Mouse (Mus musculus) R1 (cell line): ENCODE measurements at regions not wholly inside any gene's neighbourhood (a gene's known extent, or its start where the extent isn't known, plus 50 kb on each side); places are given as distances from the start of the nearest gene placed in this dataset.

Experiments
- DNase-seq: peaks from one replicate; pipeline ENCODE4 v3.0.0-alpha.2; 2018; ENCODE audit warnings: low read depth, low spot score

GRCm38 (mm10) chr10:45957686-45958085 lies 380.1 kb downstream of the Hace1 start:
- no peak for DNase-seq

GRCm38 (mm10) chr10:45972240-45972639 lies 394.6 kb downstream of the Hace1 start:
- no peak for DNase-seq

GRCm38 (mm10) chr10:45982731-45983274 lies 405.2 kb downstream of the Hace1 start:
- no peak for DNase-seq

GRCm38 (mm10) chr10:45983671-45984335 lies 406.2 kb downstream of the Hace1 start:
- DNase-seq: no peak

- no peak for DNase-seq
These were observed 408.7 kb downstream of the Hace1 start for GRCm38 (mm10) chr10:45986341-45986740.

GRCm38 (mm10) chr10:46006319-46006718 lies 428.7 kb downstream of the Hace1 start:
- DNase-seq: no peak

- peak; percentile 72 for DNase-seq
These were observed 434.4 kb downstream of the Hace1 start for GRCm38 (mm10) chr10:46011916-46012596.

- no peak for DNase-seq
These were observed 435.0 kb downstream of the Hace1 start for GRCm38 (mm10) chr10:46012599-46012998.

GRCm38 (mm10) chr10:46016295-46016694 lies 438.7 kb downstream of the Hace1 start:
- no peak for DNase-seq

- DNase-seq: no peak
These were observed 468.0 kb downstream of the Hace1 start for GRCm38 (mm10) chr10:46045474-46046093.

GRCm38 (mm10) chr10:46046094-46046749 lies 468.6 kb downstream of the Hace1 start:
- no peak for DNase-seq

GRCm38 (mm10) chr10:46046890-46047414 lies 469.3 kb downstream of the Hace1 start:
- no peak for DNase-seq

- no peak for DNase-seq
These were observed 470.0 kb downstream of the Hace1 start for GRCm38 (mm10) chr10:46047591-46047990.

GRCm38 (mm10) chr10:46057362-46058198 lies 480.0 kb downstream of the Hace1 start:
- DNase-seq: peak; percentile 54

- DNase-seq: no peak
These were observed 480.5 kb downstream of the Hace1 start for GRCm38 (mm10) chr10:46058199-46058472.

- DNase-seq: no peak
These were observed 481.7 kb downstream of the Hace1 start for GRCm38 (mm10) chr10:46059285-46059684.

GRCm38 (mm10) chr10:46063831-46064230 lies 486.2 kb downstream of the Hace1 start:
- DNase-seq: no peak

GRCm38 (mm10) chr10:46070766-46071165 lies 493.1 kb downstream of the Hace1 start:
- DNase-seq: no peak

- DNase-seq: no peak
These were observed 493.6 kb downstream of the Hace1 start for GRCm38 (mm10) chr10:46071220-46071619.

GRCm38 (mm10) chr10:46071810-46072549 lies 494.4 kb downstream of the Hace1 start:
- no peak for DNase-seq
